Mouse (Mus musculus): ENCODE data around the gene Gas2l2.

Gas2l2 gene

DNA sequence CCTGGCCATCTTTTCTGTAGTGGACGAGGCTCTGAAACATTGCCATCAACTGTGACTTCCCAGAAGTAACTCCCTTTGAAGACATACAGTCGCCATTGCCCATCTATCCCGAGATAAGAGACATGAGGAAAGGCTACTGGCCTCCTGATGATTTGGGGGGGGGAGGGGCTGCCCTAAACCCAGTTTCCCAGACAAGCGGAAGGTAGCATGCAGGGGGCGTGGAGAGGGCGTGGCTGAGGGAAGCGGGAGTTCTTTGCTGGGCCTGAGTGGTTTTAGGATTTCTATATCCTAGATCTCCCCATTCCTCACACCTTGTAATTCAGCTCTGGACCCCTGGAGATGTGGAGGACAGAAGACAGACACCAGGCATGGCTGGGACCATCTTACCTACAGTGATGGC, 14.6 kb upstream of the Gas2l2 start:
- no peak for DNase-seq (ENCODE audit: low read depth, low spot score)

DNA sequence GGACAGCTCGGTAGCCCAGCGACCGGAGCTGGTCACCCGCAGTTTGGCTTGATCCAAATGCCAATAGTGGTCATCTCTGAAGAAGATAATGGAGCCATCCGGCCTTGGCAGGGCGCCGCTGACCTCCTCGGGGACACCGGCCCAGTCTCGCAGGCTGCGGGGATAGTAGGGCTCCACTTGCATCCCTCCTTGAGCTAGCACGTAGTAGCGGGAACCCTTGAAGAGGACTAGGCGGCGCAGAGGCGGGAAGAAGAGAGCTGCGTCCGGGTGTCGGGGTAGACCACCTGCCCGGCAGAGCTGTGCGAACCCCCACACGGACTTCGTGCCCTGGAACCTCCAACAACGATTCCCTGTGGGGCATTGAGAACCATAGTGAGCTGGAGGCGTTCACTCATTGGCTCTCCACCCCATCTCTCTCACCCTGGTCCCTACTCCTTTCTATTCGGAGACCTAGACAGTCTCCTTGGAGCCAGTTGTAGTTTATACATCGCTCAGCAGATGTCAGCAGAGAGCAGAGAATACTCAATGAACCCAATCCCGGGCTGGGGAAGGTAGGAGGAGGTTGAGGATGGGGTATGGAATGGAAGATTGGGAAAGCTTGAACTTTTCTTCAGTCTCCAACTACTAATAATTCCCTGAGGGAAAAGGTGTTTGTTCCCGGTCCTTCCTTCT, 13.5 kb upstream of the Gas2l2 start:
- no peak for DNase-seq (ENCODE audit: low read depth, low spot score)

GRCm38 (mm10) chr11:83441235-83441634, 12.0 kb upstream of the Gas2l2 start:
- no peak for DNase-seq (ENCODE audit: low read depth, low spot score)

GRCm38 (mm10) chr11:83440081-83441064, 11.1 kb upstream of the Gas2l2 start:
- peak; percentile 69 for DNase-seq (ENCODE audit: low read depth, low spot score)

DNA sequence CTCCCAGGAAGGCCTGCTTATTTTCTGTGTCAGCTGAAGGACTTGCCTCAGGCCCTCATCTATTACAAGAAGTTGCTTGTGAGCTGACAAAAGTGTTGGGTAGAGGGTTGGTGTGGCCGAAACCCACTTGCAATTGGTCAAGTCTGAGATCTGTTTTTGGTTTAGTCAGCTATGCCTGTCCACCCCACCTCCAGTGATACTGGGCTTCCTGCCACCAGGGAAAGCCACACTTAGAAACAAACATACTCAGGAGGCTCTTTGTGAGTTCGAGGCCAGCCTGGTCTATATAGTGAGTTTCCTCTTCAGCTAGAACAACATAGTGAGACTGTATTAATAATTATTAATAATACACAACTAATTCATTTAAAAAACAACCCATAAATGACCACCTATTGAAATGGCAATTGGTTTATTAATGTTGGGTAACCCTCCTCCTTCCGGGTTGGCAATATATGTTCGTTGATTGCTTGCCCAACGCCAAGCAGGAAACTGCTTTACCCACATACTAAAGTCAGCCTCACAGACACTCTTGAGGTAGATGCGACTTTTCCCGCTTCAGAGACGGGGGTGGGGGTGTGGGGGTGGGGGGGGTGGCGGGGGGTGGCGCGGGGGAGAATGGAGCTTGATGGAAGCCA, 10.3 kb upstream of the Gas2l2 start:
- no peak for DNase-seq (ENCODE audit: low read depth, low spot score)

GRCm38 (mm10) chr11:83437377-83437776, 8.1 kb upstream of the Gas2l2 start, which contains the start of gene 1700020L24Rik:
TSS of gene 1700020L24Rik (plus strand) at chr11:83437677.
- no peak for DNase-seq (ENCODE audit: low read depth, low spot score)

GRCm38 (mm10) chr11:83432533-83432932, 3.3 kb upstream of the Gas2l2 start:
- no peak for DNase-seq (ENCODE audit: low read depth, low spot score)

- DNase-seq (ENCODE audit: low read depth, low spot score) = no peak
Measured at GRCm38 (mm10) chr11:83426964-83427363, 2.3 kb downstream of the Gas2l2 start.

DNA sequence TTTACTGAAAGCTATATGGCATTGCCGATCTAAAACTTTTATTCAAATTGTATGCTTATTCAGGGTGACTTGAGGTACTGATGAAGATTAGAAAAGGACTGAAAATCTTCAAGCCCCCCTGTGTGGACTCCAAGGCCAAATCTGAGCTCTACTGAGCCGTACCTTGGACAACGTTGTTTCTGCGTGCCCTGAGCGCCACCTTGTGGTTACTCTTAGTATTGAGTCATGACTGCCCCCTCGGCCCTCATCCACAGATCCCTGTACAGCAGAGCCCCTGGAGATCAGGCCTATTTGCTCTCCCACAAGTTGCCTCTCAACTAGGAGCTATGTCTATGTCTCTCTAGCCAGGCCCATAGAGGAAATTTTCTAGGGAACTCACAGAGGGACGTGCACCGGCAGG, 4.6 kb downstream of the Gas2l2 start:
- DNase-seq (ENCODE audit: low read depth, low spot score) = no peak

DNA sequence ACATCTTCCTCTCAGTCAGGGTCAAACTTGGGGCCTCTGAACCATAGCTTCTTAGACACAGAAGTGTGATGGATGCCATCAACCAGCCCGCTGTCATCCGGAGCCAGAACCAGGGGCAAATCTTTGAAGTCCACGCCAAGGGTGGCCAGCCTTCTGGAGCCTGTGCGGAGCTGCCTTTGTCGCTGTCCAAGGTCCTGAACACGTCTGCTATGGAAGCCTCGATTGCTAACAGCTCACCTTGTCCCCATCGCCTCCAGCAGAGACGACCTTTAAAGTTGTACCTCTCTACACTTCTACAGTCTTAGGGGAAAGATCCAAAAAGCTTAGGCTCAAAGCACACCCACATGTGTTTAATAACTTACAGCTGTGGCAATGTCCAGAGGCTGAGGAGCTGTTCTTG, 8.0 kb downstream of the Gas2l2 start:
- no peak for DNase-seq (ENCODE audit: low read depth, low spot score)

DNA sequence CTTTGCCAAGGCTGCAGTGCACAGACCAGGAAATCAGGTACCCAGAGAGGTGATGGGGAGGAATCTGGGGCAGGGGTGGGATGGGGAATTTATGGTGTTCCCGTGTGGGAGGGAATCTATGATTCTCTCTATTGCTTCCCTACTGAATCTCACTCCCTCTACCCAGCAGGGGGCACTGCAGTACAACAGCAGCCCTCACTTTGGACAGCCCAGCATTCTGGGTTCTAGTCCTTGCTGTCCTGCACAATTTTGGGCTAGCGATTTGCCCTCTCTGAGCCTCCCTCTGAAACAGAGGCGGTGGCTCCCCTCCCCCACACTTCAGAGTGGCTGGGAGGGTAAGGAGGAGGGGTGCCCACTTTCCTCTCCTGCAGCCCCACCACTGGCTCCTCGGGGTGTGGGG, 8.9 kb downstream of the Gas2l2 start:
- no peak for DNase-seq (ENCODE audit: low read depth, low spot score)

DNA sequence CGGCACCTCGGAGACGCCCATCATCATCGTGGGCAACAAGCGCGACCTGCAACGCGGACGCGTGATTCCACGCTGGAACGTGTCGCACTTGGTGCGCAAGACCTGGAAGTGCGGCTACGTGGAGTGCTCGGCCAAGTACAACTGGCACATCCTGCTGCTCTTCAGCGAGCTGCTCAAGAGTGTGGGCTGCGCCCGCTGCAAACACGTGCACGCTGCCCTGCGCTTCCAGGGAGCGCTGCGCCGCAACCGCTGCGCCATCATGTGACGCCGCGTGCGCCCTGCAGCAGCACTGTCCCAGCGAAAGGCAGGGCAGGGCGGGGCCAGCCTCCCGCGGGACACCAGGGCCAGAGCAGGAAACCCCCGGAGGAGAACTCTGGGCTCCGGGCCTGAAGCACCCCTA, 10.7 kb downstream of the Gas2l2 start:
- peak; percentile 65 for DNase-seq (ENCODE audit: low read depth, low spot score)

- DNase-seq (ENCODE audit: low read depth, low spot score) = peak; percentile 54
Measured at GRCm38 (mm10) chr11:83417708-83418107, 11.5 kb downstream of the Gas2l2 start.

GRCm38 (mm10) chr11:83417080-83417479, 12.2 kb downstream of the Gas2l2 start:
- no peak for DNase-seq (ENCODE audit: low read depth, low spot score)

DNA sequence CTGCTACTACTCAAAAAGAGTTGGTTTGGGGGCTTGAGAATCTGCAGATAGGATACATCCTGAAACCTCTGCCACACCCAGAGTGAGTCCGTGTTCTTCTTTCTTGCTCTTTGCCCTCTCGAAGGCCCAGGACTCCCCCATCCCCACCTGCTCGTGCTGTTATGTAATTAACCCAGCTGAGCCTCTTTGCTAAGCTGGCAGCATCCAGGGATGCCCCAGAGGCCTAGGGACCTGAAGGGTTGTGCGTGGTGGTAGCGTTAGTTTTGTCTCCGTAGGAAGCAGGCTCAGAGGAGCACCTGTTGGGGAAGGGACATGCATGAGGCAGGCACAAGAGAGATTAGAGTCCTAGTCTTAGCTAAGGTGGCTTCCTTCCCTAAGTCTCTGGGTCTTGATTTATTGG, 18.7 kb downstream of the Gas2l2 start:
- DNase-seq (ENCODE audit: low read depth, low spot score) = no peak

- no peak for DNase-seq (ENCODE audit: low read depth, low spot score)
Measured at GRCm38 (mm10) chr11:83409792-83410291, 19.4 kb downstream of the Gas2l2 start.

DNA sequence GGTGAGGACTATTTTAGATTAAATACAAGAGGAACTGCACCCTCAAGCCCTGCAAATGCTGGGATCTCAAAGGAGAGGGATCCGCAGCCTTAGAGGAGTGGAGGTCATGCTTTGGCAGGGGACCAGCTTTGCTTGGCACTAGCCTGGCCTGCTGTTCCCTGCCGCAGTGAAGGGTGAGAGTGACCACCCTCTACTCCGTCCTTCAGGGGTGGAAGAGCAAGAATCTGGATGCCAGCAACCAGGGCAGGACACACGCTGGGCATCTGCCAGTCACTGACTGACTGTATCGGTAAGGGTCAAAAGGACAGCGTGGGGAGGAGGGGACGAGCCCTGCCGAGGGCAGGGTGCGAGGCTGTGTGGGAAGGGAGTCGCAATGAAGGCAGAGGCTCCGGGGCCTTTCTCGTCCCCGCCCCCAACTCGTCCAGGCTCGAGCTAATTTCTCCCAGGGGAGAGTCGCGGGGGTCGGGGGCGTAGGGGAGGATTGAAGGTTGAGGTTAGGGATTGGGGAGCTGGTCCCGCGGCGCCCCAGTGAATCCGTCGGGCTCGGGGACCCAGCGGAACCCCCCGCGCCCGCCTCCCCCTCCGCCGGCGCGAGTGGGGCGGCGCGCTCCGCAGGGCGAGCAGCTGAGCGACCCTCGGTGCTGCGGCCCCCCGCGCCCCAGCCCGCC, 20.0 kb downstream of the Gas2l2 start, which contains the start of gene Rasl10b:
Rasl10b (plus strand) TSS at position 51 of the 668 bp plus-strand sequence.
- no peak for DNase-seq (ENCODE audit: low read depth, low spot score)

DNA sequence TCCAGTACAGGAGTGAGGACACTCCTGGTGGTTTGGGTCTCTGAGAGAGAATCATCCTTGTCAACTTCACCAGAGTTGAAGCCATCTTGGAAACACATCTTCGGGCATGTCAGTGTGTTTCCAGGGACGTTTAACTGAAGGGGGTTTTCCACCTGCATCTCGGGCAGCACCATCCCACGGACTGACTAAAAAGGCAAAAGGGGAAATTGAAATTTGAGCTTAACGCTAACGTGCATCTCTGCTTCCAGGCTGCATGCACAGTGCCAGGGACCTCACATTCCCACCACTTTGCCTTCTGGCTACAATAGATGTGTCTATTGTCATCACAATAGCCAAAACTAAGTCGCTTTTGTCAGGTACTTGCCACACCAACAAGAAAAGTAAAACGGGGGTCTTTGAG, 21.0 kb downstream of the Gas2l2 start:
- no peak for DNase-seq (ENCODE audit: low read depth, low spot score)

DNA sequence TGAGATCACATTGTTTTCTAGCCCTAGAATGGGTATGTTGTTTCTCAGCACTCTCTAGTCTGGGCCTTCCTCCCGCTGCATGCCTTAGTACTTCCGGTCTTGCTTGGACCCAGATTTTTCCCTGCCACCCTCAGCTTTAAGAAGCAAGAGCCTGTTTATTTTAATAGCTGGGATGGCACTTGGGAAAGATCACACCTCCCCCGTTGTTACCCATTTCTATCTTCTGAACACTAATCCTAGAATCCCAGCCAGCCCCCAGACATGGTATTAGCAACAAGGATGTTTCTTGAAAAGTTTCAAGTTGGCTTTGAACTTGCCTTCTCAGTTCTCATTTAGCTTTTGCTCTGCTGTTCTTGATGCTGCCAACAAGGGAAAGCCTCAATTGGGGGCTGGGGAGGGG, 22.9 kb downstream of the Gas2l2 start:
- DNase-seq (ENCODE audit: low read depth, low spot score) = peak; percentile 66

DNA sequence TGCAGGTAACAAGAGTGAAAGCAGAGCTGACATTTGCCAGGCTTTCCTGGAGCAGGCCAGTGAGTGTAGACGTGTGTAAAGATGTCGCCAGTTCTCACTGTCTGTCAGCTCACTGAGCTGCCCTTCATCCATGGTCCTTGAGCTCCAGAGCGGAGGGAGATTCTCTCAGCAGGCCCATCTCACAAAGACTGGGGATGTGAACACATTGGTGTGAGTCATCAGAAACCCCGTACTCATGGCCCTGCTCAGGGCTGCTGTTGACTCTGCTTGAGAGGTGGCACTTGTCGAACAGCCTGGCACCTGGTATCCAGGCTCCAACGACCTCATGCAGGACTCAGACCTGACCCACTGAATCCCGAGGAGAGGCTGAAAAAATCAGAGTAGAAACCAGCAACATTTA, 25.5 kb downstream of the Gas2l2 start:
- no peak for DNase-seq (ENCODE audit: low read depth, low spot score)

- no peak for DNase-seq (ENCODE audit: low read depth, low spot score)
Measured at GRCm38 (mm10) chr11:83398724-83399123, 30.5 kb downstream of the Gas2l2 start.
